Mouse (Mus musculus) layer of hippocampus, postnatal 36 days (tissue): ENCODE data around the gene Olfr31. TPM values are rescaled to one million over a fixed set of nuclear protein-coding genes. Genes with fewer than 3 reads are reported as not detected.

Source experiments
- DNase-seq, 2 experiments: peaks; one replicate each; pipeline ENCODE4 v3.0.0; 2022
- total RNA-seq, 2 experiments: library from RNA; stranded (reverse); gene quantifications; 2 replicates each; pipeline ENCODE4 v1.2.3; 2021

Olfr31 gene
- not detected for total RNA-seq

DNA sequence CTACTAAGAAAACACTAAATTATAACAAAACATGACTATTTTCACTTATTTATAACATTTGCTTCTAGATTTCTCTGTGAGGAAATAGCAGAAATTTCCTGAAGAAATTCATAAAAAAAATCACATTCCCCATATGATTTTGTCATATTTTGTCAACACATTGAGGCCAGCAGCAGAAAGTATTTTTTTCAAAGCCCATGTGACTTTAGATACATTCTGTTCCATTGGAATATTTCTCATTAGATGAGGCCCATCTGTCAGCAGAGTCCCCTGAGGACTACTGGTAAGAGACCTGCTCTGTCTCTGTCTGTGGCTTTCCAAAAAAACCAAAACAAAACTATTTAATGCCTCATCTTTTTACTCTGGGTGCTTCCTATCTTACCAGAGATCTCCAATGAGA lies at the start of gene Olfr31:
Olfr31 (plus strand) TSS at position 301 of the 400 bp plus-strand sequence.
- no peak for DNase-seq

DNA sequence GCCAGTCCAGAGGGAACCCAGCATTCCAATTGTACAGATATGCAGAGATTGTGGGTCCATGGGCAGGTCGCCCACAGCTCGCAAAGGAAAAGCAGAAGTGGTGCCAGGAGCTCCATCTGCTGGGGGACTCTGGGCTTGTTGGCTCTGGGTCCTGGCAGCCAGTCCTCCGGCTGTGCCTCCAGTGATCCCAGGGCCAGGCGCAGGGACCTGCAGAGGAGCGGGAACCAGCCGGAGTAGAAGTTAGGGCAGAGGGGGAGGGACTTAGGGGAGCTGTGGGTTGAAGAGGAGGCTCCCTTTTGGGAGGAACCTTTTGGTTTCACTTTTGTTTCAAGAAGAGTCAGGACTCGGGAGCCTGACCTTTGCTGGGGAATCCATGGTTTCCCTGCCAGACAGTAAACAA lies 28.2 kb upstream of the Olfr31 start:
- DNase-seq, result peak in 1 of 2 experiments; percentile 2

DNA sequence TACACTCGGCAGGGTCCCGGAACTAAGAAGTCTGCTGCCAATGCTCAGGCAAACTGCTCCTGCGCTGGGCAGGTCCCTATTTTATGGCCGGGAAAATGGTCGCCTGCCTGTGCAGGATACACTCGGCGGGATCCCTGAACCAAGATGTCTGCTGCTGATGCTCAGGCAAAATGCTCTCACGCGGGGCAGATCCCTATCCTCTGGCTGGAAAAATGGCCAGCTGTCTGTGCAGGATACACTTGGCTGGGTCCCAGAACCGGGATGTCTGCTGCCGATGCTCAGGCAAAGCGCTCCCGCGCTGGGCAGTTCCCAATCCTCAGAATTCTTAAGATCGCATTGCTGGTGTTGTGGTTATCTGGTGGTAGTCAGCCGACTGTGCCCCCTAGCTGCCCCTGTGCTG lies 13.7 kb upstream of the Olfr31 start:
- no peak for DNase-seq

DNA sequence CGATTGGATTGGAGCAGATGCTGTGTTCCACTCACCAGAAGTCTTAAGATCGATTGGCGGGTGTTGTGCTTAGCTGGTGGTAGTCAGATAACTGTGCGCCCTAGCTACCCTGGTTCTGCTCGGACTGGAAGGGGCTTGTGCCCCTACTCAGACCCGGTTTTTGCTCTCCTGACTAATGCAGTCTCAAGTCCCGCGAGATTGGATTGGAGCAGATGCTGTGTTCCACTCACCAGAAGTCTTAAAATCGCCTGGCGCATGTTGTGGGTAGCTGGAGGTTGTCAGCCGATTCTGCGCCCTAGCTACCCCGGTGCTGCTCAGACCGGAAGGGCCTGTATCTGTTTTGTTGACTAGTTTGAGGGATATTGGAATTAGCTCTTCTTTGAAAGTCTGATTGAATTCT lies 13.2 kb upstream of the Olfr31 start:
- DNase-seq, result no peak

DNA sequence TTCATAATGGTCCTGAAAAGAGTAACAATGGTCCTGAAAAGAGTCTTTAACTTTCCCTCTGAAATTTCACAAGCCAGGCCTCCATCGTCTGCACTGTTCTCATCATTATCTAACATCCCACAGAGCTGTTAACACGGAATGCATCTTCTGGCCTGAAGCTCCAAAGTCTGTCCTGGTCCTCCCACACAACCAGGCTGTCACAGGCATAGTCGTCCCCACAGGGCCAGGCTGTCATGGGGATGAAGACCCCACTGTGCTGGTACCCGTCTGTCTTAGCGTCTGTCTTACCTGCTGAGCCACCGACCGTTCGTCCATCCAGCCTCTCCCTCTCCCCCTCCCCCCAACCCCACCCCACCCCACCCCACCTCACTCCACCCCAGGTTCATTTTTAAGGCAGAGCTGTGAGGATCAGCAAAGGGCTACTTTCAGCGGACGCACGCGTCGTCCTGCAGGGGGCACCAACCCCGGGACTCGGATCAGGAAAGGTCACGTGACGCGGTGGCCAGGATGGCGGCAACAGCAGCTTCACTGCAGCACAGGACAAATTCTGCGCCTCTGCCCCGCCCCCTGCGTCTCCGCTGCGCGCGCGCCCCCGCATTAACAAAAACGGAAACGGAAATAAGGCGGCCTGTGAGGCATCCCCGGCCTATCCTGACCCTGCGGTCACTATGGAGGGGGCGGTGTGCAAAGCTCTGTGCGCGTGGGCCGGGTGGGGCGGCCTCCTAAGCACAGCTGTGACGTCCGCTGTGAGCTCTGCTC lies 22.7 kb downstream of the Olfr31 start:
- DNase-seq, result peak; percentile 73 to 78

DNA sequence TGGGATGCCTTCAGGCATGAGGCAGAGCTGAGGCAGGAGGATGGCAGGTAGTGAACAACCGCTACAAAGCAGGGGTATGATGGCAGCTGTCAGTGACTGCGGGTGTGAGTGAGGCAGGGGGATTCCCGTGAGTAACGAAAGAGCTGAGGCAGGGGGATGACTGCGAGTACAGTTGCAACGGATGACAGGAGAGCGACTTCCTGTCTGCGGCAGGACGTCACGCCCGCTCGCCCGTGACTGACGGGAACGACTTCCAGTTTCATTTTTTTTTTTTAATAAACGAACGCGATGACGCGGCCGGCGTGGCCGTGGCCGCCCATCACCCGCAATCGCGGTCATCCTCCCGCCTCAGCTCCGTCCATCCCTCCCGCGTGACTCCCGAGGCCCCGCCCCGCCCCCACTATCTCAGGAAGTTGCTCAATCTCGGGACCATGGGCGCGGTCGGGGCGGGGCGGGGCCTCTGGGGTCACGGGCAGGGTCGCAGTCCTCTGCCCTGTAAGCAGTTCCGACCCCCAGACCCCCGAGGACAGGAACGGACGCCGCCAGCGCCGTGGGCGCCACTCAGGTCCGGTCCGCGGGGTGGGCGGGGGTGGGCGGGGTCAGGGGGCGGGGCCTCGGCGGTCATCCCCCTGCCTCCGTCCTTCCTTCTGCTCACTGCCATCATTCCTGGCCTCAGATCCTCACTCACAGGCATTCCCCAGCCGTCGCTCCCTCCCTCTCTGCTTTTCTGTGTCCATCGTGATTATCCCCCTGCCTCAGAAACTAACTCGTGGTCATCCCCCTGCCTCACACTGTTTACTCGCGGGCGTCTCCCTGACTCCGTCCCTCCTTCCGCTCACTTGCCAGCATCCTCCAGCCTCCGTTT lies 23.6 kb downstream of the Olfr31 start, which contains the start of gene Il3ra:
Il3ra (plus strand) TSS at position 328 of the 865 bp plus-strand sequence.
- DNase-seq, result peak; percentile 63 to 70

DNA sequence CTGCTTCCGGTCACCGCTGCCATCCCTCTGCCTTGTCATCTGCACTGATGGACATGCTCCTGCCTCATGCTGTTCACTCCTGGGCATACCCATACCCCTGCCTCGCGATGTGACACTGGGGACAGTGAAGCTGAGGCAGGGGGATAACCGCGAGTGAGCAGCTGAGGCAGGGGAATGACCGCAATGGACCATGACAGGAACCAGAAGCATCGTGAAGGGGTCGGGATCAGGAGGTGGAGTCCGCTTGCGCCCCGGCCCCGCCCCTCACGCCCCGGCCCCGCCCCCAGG lies 24.1 kb downstream of the Olfr31 start:
- DNase-seq, result peak in 1 of 2 experiments; percentile 14

DNA sequence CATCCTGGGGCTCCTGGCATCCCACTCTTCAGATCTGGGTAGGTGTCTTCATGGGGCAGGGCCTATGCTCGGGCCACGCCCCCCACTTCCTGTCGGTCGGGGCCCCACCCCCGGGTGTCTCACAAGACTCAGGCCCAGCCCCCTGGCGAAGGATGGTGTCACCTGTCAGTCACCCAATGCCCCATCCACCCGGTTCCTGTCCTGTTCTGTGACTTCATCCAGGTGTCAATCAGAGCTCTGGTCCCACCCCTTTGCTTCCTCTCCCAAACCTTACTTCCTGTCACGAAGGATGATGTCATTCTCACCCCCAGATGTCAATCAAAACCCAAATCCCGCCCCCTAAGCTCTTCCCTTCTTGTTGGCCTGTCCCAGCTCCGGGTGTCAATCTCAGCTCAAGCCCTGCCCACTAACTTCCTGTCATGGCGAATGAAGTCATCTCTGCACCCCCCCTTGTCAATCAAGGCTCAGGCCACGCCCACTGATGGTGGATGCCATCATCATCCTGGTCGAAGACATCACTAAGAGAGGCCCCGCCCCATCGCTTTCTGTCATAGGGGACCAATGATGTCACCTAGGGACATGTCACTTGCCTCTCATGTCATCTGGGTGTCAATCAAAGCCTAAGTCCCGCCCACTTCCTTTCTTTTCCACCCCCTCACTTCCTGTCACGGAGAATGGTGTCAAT lies 24.7 kb downstream of the Olfr31 start:
- DNase-seq, result peak; percentile 31 to 36

DNA sequence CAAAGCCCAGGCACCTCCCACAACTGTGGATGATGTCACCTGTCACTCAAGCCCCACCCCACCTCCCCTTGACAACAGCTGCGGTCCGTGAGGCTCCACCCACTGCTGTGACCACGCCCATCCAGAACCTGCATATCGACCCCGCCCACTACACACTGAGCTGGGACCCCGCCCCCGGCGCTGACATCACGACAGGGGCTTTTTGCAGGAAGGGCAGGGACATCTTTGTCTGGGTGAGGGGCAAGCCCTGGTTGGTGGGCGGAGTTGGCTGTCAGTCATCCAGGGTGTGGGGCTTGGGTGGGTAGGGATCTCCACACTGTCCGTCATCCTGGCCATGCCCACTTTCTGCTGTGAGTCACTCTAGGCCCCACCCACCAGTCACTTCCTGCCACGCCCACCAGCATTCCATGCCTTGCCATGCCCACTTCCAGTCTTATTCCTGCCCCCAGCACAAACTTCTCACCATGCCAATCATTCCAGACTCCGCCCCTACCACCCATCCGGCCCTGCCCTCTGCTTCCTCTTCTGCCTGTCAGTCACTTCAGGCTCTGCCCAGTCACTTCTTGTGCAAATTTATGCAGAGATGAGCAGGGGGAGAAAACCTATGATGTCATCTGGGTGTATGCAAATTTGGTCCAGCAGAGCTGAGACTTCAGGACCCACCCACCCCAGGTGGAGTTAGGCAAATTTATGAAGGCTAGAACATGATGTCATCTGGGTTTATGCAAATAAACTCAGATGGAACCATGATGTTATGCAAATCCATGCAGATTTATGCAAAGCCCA lies 25.4 kb downstream of the Olfr31 start:
- DNase-seq, result peak; percentile 43 to 44

DNA sequence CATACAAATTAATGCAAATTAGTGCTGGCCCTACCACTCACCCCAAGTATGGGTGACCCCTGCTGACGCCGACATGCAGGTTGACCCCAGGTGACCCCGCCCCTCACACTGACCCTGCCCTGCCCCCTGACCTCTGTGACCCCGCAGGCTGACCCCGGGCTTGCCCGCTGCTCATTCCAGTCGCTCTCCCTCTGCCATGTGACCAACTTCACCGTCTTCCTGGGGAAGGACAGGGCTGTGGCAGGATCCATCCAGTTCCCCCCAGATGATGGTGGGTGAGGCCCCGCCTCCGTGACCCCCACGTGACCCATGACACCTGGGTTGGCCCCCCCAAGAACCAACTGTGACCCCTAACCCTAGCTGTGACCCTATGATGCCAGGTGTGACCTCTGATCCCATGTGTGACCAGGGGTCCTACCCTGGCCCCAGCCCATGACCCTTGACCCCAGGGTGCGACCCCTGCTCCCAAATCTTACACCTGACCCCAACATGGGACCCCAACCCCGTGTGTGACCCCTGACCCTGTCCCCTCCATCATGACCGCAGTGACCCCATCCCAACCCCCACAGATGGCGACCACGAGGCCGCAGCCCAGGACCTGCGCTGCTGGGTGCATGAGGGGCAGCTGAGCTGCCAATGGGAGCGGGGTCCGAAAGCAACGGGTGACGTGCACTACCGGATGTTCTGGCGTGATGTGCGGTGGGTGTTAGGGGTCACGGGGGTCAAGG lies 26.2 kb downstream of the Olfr31 start:
- DNase-seq, result peak in 1 of 2 experiments; percentile 10

DNA sequence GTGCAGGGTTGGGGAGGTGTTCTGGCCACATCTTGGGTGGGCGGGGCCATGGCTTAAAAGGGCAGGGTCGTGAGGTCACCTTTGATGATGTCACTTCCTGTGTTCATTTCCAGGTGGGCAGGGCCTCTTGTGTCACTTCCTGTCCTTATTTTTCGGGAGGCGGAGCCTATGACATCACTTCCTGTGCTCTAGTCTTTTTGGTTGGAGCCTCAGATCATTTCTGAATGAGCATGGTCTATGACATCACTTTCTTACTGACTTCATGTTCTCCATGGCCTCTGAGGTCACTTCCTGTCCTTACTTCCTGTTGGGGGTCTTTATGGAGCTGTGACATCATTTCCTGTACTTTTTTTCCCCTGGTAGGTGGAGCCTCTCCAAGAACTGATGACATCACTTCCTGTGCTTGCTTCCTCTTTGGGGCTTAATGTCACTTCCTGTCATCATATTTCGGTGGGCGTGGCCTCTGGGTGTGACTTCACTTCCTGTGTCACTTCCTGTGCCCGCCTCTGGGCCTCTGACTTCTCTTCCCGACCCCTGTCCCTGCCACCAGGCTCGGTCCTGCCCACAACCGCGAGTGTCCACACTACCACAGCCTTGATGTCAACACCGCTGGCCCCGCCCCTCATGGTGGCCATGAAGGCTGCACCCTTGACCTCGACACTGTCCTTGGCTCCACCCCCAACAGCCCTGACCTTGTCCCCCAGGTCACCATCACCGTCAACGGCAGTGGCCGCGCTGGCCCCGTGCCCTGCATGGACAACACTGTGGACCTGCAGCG lies 27.0 kb downstream of the Olfr31 start:
- no peak for DNase-seq

DNA sequence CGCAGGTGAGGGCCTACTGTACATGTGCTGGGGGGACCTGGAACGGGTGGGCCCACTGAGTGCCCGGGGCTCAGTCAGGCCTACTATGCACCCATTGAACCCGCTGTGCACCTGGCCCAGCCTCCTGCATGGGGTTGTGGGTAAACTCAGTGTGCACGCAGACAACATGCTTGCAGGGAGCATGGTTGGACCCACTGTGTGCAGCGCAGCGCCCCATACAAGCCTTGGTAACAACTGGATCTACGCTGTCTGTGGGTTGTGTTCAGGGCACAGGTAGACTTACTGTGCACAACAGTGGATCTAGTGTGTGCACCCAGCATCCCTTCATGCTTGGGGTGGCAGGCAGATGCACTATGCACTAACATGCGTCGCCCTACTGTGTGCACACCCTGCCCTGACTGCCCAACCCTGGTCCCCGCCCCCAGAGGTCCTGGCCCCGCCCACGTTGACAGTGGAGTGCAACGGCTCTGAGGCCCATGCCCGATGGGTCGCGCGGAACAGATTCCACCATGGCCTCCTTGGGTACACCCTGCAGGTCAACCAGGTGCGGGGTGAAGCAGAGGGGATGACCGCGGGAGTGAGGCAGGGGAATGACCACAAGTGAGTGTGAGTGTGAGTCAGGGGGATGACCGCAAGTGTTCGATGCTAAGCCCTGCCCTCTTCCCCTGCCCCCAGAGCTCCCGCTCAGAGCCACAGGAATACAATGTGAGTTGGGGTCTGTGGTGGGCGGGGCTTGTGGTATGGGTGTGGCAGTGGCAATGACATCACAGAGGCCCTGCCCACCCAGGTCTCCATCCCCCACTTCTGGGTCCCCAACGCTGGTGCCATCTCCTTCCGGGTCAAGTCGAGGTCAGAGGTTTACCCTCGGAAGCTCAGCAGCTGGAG lies 27.9 kb downstream of the Olfr31 start:
- DNase-seq, result no peak

DNA sequence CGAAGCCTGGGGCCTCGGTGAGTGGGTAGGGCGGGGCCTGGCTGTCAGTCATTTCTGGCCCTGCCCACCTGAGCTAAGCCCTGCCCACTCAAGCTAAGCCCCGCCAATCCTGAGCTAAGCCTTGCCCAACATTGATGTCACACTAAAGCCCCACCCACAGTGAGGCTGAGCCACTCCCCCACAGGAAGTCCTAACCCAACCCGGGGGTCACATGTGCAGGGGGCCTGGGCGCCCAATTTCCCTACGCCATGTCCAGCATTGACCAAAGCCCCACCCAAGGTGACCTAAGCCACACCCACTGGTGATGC lies 28.5 kb downstream of the Olfr31 start:
- DNase-seq, result no peak

DNA sequence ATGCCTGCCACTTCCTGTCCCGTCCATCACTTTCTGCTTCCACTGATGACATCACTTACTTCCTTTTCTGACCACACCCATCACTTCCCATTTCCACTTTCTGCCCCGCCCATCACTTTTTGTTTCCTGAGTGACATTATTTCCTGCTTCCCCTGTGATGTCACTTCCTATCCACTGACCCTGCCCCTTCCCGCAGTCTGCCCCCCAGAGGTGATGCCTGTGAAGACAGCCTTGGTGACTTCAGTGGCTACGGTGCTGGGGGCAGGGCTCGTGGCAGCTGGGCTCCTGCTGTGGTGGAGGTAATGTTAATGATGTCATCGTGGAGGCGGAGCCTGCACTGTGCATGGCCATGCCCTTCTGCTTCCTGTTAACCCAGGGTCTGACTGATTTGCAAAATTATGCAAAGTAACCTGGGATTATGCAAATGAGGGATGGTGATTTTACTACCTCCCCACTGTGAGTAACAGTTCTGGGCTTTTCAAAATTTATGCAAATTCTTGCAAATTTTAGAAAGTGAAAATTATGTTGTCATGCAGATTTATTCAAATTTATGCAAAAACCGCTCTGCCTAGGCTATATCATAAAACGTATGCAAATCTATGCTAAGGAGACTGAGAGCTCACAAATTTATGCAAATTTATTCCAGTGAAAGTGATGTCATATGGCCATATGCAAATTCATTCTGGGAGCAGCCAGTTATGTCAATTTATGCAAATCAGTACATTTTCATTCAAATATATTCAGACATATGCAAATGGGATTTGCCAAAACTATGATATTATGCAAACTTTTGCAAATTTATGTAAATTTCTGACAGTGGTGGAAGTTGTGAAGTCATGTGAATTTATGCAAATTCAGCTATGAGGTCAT lies 29.3 kb downstream of the Olfr31 start:
- DNase-seq, result no peak

DNA sequence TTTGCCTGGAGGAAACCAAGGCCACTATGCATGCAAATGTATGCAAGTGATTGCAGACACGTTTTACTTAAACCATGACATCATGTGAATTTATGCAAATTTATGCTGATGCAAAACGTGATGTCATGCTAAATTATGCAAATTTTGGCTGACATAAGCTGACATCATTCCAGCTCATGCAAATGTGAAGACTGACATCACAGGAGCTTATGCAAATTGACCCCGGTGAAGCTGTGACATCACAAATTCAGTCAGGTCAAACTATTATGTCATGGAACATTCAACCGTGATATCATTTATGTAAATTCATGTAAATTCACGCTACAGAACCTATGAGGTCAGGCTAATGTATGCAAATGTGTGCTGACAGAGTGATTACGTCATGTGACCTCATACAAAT lies 30.0 kb downstream of the Olfr31 start:
- DNase-seq, result no peak

DNA sequence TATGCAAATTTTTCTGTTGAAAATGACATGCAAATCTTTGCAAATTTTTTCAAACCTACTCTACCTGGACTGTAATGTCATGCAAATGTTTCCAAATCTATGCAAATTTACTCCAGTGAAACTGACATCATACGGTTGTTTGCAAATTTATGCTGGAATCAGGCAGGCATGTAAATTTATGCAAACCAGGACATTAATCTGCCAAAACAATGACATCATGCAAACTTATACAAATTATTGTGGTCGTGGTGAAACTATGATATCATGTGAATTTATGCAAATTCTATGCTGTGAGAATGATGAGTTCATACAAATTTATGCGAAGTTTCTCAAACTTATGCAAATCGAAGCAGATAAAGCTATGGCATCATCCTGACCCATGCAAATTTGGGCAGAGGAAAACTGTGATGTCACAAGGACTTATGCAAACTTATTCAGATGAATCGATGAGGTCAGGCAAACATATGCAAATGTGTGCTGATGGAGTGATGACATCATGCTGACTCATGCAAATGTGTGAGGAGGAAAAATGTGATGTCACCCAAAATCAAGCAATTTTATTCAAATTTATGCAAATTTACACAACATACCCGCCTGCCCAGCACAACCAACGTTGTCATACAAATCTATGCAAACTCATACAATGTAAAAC lies 30.6 kb downstream of the Olfr31 start:
- DNase-seq, result no peak

DNA sequence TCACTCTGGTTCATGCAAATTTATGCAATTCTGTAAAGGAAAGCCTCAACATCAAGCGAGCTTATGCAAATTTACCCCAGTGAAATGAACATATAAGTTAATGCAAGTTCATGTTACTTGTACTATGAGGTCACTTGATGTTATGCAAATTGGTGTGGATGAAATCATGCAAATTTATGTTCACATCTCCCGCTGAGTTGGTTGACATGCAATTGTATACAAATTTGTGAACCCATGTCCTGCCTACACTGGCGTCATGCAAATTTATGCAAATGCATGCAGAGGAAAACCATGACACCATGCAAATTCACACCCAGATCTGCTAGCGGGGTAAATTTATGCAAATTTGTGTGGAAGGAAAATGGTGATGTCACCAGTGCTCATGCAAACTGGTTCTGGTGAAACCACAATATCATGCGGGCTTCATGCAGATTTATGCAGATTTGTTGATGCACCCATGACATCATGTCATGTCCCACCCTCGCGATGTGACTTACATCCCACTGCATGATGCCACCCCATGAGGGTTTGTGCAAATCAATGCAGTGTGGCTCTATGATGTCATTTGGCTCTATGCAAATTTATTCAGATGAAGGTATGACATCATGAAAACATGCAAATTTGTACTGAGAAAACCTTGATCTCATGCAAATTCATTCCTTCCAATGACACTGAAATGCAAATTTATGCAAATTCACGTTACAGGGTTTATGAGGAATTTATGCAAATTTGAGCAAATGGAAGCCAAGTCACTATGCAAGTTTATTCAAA lies 31.3 kb downstream of the Olfr31 start:
- DNase-seq, result no peak
